Mouse (Mus musculus) layer of hippocampus, postnatal 14 days (tissue): ENCODE data around the gene Trim38. TPM values are rescaled to one million over a fixed set of nuclear protein-coding genes. Genes with fewer than 3 reads are reported as not detected.

Experiments used
- DNase-seq, 2 experiments: peaks; one replicate each; pipeline ENCODE4 v3.0.0; 2021 to 2022; ENCODE audit warnings: low spot score in 2 of 2, mixed read lengths in 1 of 2
- total RNA-seq, 2 experiments: library from RNA; stranded (reverse); gene quantifications; 2 replicates each; pipeline ENCODE4 v1.2.3; 2021

Gene Trim38
- total RNA-seq, 2 experiments from 2014 or later, result not detected

- DNase-seq, result peak; percentile 79 to 92
Observed at GRCm38 (mm10) chr13:23745381-23746161, 24.1 kb upstream of the Trim38 start, which contains the start of gene Hist1h3c. Hist1h3c (minus strand) TSS chr13:23745602.

DNA sequence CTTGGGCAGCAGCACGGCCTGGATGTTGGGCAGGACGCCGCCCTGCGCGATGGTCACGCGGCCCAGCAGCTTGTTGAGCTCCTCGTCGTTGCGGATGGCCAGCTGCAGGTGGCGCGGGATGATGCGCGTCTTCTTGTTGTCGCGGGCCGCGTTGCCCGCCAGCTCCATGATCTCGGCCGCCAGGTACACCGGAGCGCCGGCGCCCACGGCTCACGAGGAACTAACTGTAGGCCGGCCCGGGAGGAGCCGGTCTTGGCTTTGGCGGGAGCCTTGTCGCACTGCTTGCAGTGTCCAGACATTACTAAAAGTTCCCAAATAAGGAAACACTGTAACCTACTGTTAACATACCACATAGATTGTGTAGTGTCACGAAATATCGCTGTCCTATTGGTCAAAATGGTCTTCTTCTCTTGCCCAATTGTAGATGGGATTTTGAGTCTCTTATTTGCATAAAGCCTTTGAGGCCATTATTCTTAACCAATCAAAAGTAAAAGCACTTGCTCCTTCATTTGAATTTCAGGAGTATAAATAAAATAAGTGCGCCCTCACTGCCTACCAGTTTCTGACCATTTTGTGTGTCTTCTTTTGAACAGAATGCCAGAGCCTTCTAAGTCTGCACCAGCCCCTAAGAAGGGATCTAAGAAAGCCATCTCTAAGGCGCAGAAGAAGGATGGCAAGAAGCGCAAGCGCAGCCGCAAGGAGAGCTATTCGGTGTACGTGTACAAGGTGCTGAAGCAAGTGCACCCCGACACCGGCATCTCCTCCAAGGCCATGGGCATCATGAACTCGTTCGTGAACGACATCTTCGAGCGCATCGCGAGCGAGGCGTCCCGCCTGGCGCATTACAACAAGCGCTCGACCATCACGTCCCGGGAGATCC lies 23.3 kb upstream of the Trim38 start, which contains the start of gene Hist1h2bb:
Hist1h2bb (plus strand) TSS at position 534 of the 880 bp plus-strand sequence.
- DNase-seq, result peak; percentile 74 to 92

- DNase-seq, result no peak
Observed at GRCm38 (mm10) chr13:23747081-23747891, 22.4 kb upstream of the Trim38 start.

DNA sequence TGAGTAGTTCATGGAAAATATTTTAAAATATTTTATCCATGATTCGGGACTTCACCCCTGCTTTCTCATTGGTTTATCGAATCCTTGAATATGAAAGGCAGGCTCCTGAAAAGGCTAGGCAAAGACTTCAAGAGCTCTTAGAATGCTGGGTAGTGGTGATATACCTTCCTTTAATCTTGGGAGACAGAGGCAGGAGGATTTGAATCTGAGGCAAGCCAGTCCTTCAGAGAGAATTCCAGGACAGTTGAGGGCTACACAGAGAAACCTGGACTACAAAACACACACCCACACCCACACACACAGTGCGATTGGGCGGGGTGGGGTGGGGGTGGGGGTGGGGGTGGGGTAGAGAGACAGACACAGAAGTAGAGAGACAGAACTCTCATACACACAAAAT lies 21.8 kb upstream of the Trim38 start:
- no peak for DNase-seq

DNA sequence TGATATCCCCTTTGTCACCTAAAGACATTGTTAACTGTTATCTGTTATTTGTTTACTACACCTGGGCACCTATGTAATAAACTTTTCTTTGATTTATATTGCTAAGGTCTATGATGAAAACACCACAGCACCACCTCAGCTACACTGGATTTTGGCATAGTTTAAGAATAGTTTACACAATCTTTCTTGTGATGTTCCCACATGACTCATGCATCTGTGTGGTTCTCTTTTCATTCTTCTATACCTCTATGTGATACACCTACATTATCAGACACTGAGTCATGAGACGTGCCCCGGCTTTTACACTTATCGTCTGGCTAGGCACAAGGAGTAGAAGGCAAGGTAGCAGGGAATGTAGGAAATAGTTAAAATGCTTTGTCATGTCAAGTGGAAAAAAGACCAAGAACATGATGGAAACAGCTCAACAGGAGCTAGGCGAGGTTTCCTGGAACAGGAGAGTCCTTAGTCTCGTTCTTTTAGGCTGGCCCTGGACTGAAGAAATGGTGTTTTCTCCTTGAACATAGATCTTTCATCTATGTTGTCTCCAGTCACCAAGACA lies 20.1 kb upstream of the Trim38 start:
- no peak for DNase-seq

DNA sequence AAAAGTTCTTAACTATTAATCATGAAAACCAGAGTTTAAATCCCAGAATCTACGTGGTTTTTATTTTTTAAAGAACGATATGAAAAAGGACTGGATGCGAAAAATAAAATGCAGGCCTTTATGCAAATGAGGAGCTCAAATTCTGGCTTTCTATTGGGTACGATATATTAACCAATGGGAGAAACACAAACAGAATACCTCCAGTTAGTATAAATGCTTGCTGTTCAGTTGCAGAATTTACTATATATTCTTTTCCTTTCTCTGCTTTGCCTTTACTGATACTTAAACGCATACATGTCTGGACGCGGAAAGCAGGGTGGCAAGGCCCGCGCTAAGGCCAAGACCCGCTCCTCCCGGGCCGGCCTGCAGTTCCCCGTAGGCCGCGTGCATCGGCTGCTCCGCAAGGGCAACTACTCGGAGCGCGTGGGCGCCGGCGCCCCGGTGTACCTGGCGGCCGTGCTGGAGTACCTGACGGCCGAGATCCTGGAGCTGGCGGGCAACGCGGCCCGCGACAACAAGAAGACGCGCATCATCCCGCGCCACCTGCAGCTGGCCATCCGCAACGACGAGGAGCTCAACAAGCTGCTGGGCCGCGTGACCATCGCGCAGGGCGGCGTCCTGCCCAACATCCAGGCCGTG lies 18.8 kb upstream of the Trim38 start, which contains the start of gene Hist1h2ab:
Hist1h2ab (plus strand) TSS at position 288 of the 639 bp plus-strand sequence.
- peak; percentile 41 to 73 for DNase-seq

DNA sequence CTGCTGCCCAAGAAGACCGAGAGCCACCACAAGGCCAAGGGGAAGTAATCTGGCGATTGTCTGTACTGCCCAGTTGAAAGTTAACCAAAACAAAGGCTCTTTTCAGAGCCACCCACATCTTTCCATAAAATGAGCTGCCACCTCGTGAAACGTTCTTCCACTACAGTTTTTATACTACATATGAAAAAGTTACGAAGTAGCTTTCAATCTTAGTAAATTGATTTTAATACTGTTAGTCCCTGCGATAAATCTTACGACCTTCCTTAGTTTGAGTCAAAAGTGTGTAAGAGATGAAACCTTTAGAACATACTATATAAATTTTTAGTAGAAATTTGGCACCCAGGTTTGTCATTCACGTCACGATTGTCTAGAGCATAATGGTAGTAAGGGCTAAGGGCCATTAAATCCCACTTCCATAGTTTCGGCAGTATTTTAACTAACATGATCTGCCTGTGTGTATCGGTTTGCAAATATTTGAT lies 18.2 kb upstream of the Trim38 start:
- DNase-seq, result no peak

GRCm38 (mm10) chr13:23752067-23752741 lies 17.5 kb upstream of the Trim38 start, which contains the start of gene Hist1h3b:
Hist1h3b (plus strand) TSS chr13:23752267.
- peak; percentile 87 to 94 for DNase-seq

DNA sequence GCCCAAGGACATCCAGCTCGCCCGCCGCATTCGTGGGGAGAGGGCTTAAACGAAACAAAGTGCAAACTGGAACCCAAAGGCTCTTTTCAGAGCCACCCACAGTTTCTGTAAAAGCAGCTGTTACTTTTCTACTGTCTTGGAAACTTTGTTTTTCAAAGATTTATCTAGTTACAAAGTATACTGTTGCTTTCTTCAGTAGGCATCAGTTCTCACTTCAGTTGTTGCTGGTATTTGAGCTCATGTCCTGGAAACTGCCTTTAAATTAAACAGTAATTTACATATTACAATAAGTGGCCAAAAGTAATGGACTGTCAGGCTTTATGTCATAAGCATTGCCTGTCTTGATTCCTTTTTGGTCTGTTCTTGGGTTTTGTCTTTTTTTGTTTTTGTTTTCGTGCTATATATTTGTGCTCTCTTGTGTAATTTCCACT lies 17.0 kb upstream of the Trim38 start:
- DNase-seq, result no peak

- no peak for DNase-seq
Observed at GRCm38 (mm10) chr13:23753314-23754078, 16.2 kb upstream of the Trim38 start.

- no peak for DNase-seq
Observed at GRCm38 (mm10) chr13:23755000-23755399, 14.7 kb upstream of the Trim38 start.

DNA sequence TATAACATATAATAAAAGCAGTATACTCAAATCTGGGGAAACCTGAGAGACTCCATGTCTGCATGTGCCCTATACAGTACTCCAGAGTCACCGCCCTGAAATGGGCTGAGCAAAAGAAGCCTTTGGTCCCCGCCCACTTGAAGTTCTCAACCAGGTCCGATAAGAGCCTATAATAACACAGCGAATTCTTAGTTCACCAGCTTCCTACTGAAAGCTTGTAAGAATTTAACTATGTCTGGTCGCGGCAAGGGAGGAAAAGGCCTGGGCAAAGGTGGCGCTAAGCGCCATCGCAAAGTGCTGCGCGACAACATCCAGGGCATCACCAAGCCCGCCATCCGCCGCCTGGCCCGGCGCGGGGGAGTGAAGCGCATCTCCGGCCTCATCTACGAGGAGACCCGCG lies 12.9 kb upstream of the Trim38 start, which contains the start of gene Hist1h4b:
Hist1h4b (plus strand) TSS at position 224 of the 400 bp plus-strand sequence.
- peak; percentile 72 to 92 for DNase-seq

GRCm38 (mm10) chr13:23757211-23757773 lies 12.4 kb upstream of the Trim38 start:
- DNase-seq, result no peak

DNA sequence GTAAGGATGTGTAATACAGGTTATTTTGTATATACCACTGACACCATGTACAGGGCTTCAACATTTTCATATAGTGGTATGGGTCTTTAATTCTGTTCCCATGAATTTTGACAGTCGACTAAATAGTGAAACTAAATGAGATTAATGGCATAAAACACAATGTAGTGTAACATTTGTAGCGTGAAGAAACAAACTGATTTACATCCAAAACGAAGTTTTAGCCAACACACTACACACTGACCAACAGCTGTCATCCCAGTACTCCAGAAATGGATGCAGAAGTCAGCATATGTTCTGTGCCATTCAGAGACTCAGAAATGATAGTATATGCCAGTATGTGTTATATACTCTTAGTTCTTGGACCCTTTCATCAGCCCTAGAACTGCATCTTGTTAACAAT lies 11.8 kb upstream of the Trim38 start:
- no peak for DNase-seq

DNA sequence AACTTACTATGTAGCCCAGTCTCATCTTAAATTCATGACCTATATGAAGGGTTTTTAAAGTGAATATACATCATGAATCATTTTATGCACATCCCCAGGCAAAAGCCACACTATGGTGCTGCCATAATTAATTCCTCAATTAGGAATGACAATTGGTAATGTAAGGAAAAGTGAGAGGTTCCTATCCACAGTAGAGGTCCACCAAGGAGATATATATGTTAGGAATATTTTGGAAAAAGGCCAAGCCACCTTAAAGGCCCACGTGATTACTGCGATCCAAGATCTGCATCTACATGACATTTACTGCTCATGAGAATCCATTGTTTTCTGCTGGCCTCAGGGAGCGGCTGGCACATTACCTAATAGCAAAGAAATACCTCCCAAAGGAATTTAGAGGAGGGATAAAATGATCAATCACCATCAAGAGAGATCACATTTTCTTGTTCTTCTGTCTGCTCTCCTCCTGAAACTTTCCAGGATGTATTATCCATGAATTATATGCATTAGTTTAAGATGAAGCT lies 10.4 kb upstream of the Trim38 start:
- no peak for DNase-seq

GRCm38 (mm10) chr13:23759916-23760239 lies 9.8 kb upstream of the Trim38 start:
- no peak for DNase-seq

GRCm38 (mm10) chr13:23760240-23760971 lies 9.3 kb upstream of the Trim38 start:
- DNase-seq, result no peak
